Mouse (Mus musculus): ENCODE results near the gene Zfp773. TPM values are rescaled to one million over a fixed set of nuclear protein-coding genes. Genes with fewer than 3 reads are reported as not detected.
"Not testable (repeated sequence)": the region's sequence is repeated elsewhere in the genome, so short reads cannot be mapped to it uniquely, and the experiment has no call there.

The Zfp773 gene
- total RNA-seq (2014; rRNA removed) (5.4 and 5.5 TPM in 2 replicates), polyA plus RNA-seq (2015; fragmentation: Nextera tagmentation; extraction: Ambion mirVana) (3.6 and 4.5 TPM in 2 replicates)

- peak within 1 kb of the TSS; percentile 57 for H3K9ac ChIP-seq
- peak within 1 kb of the TSS; percentile 64; the same call in 1 of the 2 replicates for H3K27ac ChIP-seq (ENCODE audit: low read depth, low read length)
- ATAC-seq (peak; percentile 98), DNase-seq (peak; percentile 83)
- peaks cover 18% of the 10 kb centered on the region for H3K36me3 ChIP-seq (ENCODE audit: insufficient read depth)
- 3% methylated on average over 16 of the region's 16 CpGs for WGBS
- no peaks in the 10 kb centered on the region for H3K27me3 ChIP-seq (ENCODE audit: insufficient read depth, low read length)
- peak; percentile 64 for TF ChIP-seq CTCF (IDR thresholded peaks at IDR 0.05; ENCODE audit: low read depth)
- peak within 1 kb of the TSS; percentile 57 for H3K4me2 ChIP-seq (ENCODE audit: low read depth)
- H3K9me3 ChIP-seq (ENCODE audit: low read length): no peaks in the 10 kb centered on the region; the same call in 1 of the 2 replicates
- 0 out of 2 replicates have a peak, but pooled peaks cover 6% of the 10 kb centered on the region for H3K4me1 ChIP-seq (ENCODE audit: insufficient read depth)
- peak within 1 kb of the TSS; percentile 46 for H3K4me3 ChIP-seq (ENCODE audit: low read depth, low read length)
Measured at GRCm38 (mm10) chr7:7136379-7136866, at the start of gene Zfp773. Zfp773 (minus strand) TSS chr7:7136755.

- H3K9me3 ChIP-seq (ENCODE audit: low read length): no peaks in the 10 kb centered on the region
- DNase-seq (no peak), ATAC-seq (no peak)
- peaks cover 26% of the 10 kb centered on the region for H3K36me3 ChIP-seq (ENCODE audit: insufficient read depth)
- no peaks in the 10 kb centered on the region for H3K27me3 ChIP-seq (ENCODE audit: insufficient read depth, low read length)
- no peak overlapping the region for H3K4me3 ChIP-seq (ENCODE audit: low read depth, low read length)
- no peak overlapping the region for H3K27ac ChIP-seq (ENCODE audit: low read depth, low read length)
- WGBS: 87% methylated on average over 1 of the region's 1 CpGs
- TF ChIP-seq CTCF (IDR thresholded peaks at IDR 0.05; ENCODE audit: low read depth): no peak
- no peaks in the 10 kb centered on the region for H3K4me1 ChIP-seq (ENCODE audit: insufficient read depth)
- no peak overlapping the region for H3K9ac ChIP-seq
- no peak overlapping the region for H3K4me2 ChIP-seq (ENCODE audit: low read depth)
Measured at GRCm38 (mm10) chr7:7185897-7186296, 49.3 kb upstream of the Zfp773 start.

- TF ChIP-seq CTCF (IDR thresholded peaks at IDR 0.05; ENCODE audit: low read depth): no peak
- Histone ChIP-seq H3K36me3 (ENCODE audit: insufficient read depth) (peaks cover 12% of the 10 kb centered on the region), H3K9me3 (ENCODE audit: low read length) (no peaks in the 10 kb centered on the region), H3K4me3 (ENCODE audit: low read depth, low read length) (peak within 1 kb of the TSS; percentile 64), H3K4me1 (ENCODE audit: insufficient read depth) (peaks cover 6% of the 10 kb centered on the region; the same call in 1 of the 2 replicates), H3K9ac (peak within 1 kb of the TSS; percentile 60), H3K4me2 (ENCODE audit: low read depth) (peak within 1 kb of the TSS; percentile 76), H3K27me3 (ENCODE audit: insufficient read depth, low read length) (no peaks in the 10 kb centered on the region), H3K27ac (ENCODE audit: low read depth, low read length) (peak within 1 kb of the TSS; percentile 24; the same call in 1 of the 2 replicates)
- ATAC-seq (peak; percentile 98), DNase-seq (peak; percentile 82)
- WGBS: 1% methylated on average over 26 of the region's 26 CpGs
Measured at GRCm38 (mm10) chr7:7171227-7172147, 34.9 kb upstream of the Zfp773 start, which contains the start of gene Zfp418. Zfp418 (plus strand) TSS chr7:7171330.

- H3K4me1 ChIP-seq (ENCODE audit: insufficient read depth): no peaks in the 10 kb centered on the region
- TF ChIP-seq CTCF (IDR thresholded peaks at IDR 0.05; ENCODE audit: low read depth): no peak
- H3K27ac ChIP-seq (ENCODE audit: low read depth, low read length): no peak overlapping the region
- no peaks in the 10 kb centered on the region for H3K36me3 ChIP-seq (ENCODE audit: insufficient read depth)
- no peak overlapping the region for H3K4me2 ChIP-seq (ENCODE audit: low read depth)
- no peaks in the 10 kb centered on the region for H3K9me3 ChIP-seq (ENCODE audit: low read length)
- WGBS: 92% methylated on average over 15 of the region's 15 CpGs
- H3K9ac ChIP-seq: no peak overlapping the region
- ATAC-seq (no peak), DNase-seq (no peak)
- H3K27me3 ChIP-seq (ENCODE audit: insufficient read depth, low read length): no peaks in the 10 kb centered on the region
- H3K4me3 ChIP-seq (ENCODE audit: low read depth, low read length): no peak overlapping the region
Measured at GRCm38 (mm10) chr7:7145991-7146608, 9.5 kb upstream of the Zfp773 start.

GRCm38 (mm10) chr7:7144215-7144614, 7.7 kb upstream of the Zfp773 start:
- no peaks in the 10 kb centered on the region for H3K27me3 ChIP-seq (ENCODE audit: insufficient read depth, low read length)
- WGBS: 93% methylated on average over 1 of the region's 1 CpGs
- TF ChIP-seq CTCF (IDR thresholded peaks at IDR 0.05; ENCODE audit: low read depth): no peak
- no peak overlapping the region for H3K4me2 ChIP-seq (ENCODE audit: low read depth)
- H3K4me1 ChIP-seq (ENCODE audit: insufficient read depth): no peaks in the 10 kb centered on the region
- H3K9me3 ChIP-seq (ENCODE audit: low read length): no peaks in the 10 kb centered on the region
- ATAC-seq (no peak), DNase-seq (no peak)
- H3K4me3 ChIP-seq (ENCODE audit: low read depth, low read length): no peak overlapping the region
- H3K27ac ChIP-seq (ENCODE audit: low read depth, low read length): no peak overlapping the region
- no peaks in the 10 kb centered on the region for H3K36me3 ChIP-seq (ENCODE audit: insufficient read depth)
- H3K9ac ChIP-seq: no peak overlapping the region

GRCm38 (mm10) chr7:7132751-7133150, 3.8 kb downstream of the Zfp773 start:
- Histone ChIP-seq H3K9me3 (ENCODE audit: low read length) (no peaks in the 10 kb centered on the region; the same call in 1 of the 2 replicates), H3K27me3 (ENCODE audit: insufficient read depth, low read length) (no peaks in the 10 kb centered on the region), H3K4me1 (ENCODE audit: insufficient read depth) (0 out of 2 replicates have a peak, but pooled peaks cover 6% of the 10 kb centered on the region), H3K4me2 (ENCODE audit: low read depth) (no peak overlapping the region), H3K27ac (ENCODE audit: low read depth, low read length) (no peak overlapping the region), H3K9ac (no peak overlapping the region), H3K36me3 (ENCODE audit: insufficient read depth) (peaks cover 23% of the 10 kb centered on the region), H3K4me3 (ENCODE audit: low read depth, low read length) (no peak overlapping the region)
- TF ChIP-seq CTCF (IDR thresholded peaks at IDR 0.05; ENCODE audit: low read depth): no peak
- no peak for ATAC-seq
- DNase-seq: no peak
- WGBS: 70% methylated on average over 8 of the region's 8 CpGs

GRCm38 (mm10) chr7:7130491-7131124, 5.9 kb downstream of the Zfp773 start:
- WGBS: 93% methylated on average over 14 of the region's 15 CpGs
- not testable (repeated sequence) for DNase-seq; H3K27me3 ChIP-seq (ENCODE audit: insufficient read depth, low read length); ATAC-seq; H3K9ac ChIP-seq; H3K4me1 ChIP-seq (ENCODE audit: insufficient read depth); H3K4me3 ChIP-seq (ENCODE audit: low read depth, low read length); H3K4me2 ChIP-seq (ENCODE audit: low read depth); H3K27ac ChIP-seq (ENCODE audit: low read depth, low read length); H3K9me3 ChIP-seq (ENCODE audit: low read length)
- H3K36me3 ChIP-seq (ENCODE audit: insufficient read depth): peaks cover 23% of the 10 kb centered on the region
